Mouse (Mus musculus) testis, adult 2 months (tissue): ENCODE results near the gene Nckap1l.

Experiments used
- CTCF ChIP-seq: fragments of 200-500 bp; IDR thresholded peaks from 2 replicates; pipeline ENCODE4 v1.5.1; 2012; ENCODE audit warnings: low read depth, mild to moderate bottlenecking, inconsistent platforms, low read length, moderate library complexity; ENCODE audit not compliant: control insufficient read depth, insufficient read depth, insufficient replicate concordance
- POLR2A ChIP-seq: fragments of 200-500 bp; IDR thresholded peaks from 2 replicates; pipeline ENCODE4 v1.6.1; 2012; ENCODE audit warnings: low read depth, mild to moderate bottlenecking, inconsistent platforms, low read length, moderate library complexity; ENCODE audit not compliant: control insufficient read depth

DNA sequence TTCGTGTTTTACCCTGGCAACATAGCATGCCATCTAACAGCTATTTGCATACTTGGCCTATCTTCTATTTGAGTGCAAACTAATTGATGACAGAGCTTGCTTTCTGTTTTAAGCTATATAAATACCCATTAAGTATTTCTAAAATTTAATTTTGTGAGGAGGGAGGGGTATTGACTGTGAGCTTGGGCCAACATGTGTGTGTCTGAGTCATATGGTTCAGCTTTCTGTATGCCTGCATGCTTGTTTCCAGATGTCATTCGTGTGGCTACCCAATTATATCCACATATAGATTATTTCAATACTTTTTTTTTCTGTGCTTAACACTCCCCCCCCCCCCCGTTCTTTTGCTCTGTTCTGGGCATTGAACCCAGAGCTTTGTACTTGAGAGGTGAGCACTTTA is 18.7 kb downstream of the Nckap1l start:
- TF ChIP-seq CTCF = no peak
- no peak for TF ChIP-seq POLR2A
